Mouse (Mus musculus): ENCODE measurements around the gene Tmem95.

DNA sequence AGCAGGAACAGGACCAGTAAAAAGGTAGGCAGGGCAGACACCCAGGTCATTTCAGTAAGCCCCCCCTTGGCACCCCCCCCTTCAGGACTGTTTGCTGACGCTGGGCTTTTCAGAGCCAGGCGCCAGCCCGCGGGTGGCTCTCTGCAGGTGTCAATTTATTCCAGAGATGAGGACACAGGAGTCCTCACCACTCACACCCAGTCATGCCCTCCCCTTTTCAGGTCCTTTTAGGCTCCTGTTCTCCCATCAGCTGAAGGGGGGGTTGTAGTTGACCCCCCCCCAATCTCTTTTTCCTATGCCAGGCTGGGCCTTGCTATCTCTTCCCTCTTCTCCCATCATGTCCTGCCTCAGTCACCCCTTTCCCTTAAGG is 41.9 kb downstream of the Tmem95 start:
- TF ChIP-seq CTCF (IDR thresholded peaks at IDR 0.05; ENCODE audit: borderline replicate concordance, insufficient read depth, low read length) (no peak), POLR2A (IDR thresholded peaks at IDR 0.05; ENCODE audit: low read depth, low read length) (no peak)

Data from embryonic fibroblast, embryonic 13.5 days (primary cell).